Mouse (Mus musculus): Measurements from ENCODE around the gene Epb41l4b.

Gene Epb41l4b

GRCm38 (mm10) chr4:57113472-57114216 is 29.6 kb downstream of the Epb41l4b start:
- no peak for DNase-seq

DNA sequence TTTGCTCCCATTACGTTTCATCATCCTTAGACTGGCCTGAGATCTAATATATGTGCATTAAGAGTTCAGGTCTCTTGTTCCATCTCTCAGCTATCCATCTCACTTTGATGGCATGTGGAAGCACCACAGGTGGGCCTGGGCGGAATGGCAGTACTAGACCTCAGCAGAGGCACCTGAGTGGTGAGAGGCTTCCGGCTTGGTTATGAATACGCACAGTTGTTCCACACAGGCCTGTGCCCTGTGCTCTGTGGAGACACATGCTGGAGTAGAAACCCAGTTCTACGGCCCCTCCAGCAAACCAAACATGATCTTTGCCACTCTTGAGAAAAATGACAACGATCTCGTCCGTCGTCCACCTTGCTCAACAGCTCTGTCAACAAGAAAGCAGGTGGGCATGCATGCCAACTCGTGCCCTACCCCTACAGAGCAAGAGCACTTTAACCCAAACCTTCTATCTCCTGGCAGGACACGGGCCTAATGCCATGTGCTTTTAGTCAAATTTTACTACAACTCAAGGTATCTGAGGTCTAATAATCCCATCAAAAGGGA is 31.2 kb downstream of the Epb41l4b start:
- DNase-seq: no peak

GRCm38 (mm10) chr4:57111411-57111810 is 31.8 kb downstream of the Epb41l4b start:
- no peak for DNase-seq

GRCm38 (mm10) chr4:57109543-57109942 is 33.7 kb downstream of the Epb41l4b start:
- no peak for DNase-seq

DNA sequence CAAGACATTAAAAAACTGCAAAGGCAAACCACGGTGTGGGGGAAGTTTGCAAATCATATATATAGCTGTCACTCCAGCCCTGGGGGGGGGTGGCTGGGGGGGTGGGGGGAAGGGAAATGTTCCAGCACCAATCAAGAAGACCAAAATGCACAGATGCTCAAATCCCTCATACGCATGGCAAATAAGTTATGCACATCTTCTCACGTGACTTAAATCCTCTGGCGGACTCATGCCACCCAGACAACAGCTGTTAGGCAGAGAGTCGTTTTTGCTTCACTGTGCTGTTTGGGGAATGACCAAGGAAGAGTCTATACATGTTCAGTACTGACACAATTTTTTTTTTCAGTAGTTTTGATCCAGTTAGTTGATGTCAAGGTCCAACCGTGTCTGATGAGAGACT is 37.9 kb downstream of the Epb41l4b start:
- no peak for DNase-seq

DNA sequence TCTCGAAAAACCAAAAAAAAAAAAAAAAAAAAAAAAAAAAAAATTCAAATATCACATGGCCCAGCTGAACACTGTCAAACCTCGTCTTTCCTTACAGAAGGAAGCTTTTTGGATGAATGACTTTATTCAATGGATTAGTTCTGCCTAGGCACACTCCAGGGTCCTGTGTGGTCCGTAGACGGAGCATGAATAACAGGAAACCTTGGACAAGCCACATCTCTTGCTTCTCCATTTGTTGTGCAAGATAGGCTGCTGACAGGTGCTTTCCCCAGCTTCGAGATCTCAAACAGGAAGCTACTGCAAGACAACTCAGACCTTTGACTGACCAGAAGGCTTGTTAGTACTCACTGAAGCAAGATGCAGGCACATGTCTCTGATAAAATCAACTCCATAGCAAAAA is 39.4 kb downstream of the Epb41l4b start:
- DNase-seq: no peak

- no peak for DNase-seq
Measured at GRCm38 (mm10) chr4:57101095-57101494, 42.1 kb downstream of the Epb41l4b start.

DNA sequence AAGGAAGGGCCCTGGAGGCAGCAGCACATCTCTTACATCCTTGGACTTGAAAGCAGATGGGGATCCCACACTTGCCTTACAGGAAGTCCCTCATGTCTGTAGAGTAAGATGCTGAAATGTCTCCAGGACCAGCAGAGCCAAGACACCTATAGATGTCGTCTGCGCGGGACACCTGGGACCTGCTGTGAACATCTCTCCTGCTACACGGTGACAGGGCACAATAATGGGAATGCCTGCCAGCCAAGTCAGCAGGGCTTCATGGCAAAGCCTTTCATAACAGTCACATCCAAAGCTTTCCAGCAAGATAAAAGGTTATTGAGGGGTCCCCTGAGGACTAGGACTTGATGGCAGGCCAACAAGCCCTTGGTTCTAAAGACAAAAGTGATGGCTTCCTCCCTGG is 45.8 kb downstream of the Epb41l4b start:
- no peak for DNase-seq

DNA sequence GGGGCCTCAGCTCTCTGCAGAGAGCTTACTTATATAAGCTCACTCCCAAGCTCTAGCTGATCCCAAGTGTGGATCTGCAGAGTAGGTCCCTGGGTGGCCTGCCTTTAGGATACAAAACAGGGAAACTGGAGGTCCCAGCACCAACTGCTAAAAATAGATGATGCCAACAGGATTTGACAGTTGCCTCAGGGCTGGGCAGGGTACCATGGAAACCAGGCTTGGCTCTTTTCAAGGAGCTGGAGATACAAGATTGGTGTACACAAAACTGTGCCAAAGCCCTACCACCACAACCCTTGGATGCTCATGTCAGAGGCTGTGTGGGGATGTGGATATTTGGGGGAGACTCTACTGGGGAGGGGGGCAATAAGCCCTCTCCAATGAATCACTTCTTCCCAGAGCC is 47.7 kb downstream of the Epb41l4b start:
- no peak for DNase-seq

DNA sequence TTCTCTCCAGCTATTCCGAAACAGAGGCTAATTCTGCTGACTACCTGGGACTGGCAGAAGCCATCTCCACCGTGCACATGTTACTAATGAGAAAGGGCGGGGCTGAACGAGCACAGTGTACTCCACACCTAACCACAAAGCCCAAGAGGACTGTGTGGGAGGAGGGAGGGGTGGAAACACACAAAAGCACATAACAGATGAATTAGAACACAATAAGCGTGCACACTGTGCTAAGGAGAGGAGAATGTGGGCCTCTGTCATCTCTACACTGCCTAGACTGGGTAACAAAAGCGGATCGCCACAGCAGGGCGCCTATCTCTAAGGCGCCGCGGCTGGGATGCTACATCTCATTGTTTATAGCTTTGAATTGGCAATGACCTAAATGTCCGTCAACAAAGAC is 51.9 kb downstream of the Epb41l4b start:
- peak; percentile 61 for DNase-seq

GRCm38 (mm10) chr4:57088301-57088700 is 54.9 kb downstream of the Epb41l4b start:
- DNase-seq: no peak

DNA sequence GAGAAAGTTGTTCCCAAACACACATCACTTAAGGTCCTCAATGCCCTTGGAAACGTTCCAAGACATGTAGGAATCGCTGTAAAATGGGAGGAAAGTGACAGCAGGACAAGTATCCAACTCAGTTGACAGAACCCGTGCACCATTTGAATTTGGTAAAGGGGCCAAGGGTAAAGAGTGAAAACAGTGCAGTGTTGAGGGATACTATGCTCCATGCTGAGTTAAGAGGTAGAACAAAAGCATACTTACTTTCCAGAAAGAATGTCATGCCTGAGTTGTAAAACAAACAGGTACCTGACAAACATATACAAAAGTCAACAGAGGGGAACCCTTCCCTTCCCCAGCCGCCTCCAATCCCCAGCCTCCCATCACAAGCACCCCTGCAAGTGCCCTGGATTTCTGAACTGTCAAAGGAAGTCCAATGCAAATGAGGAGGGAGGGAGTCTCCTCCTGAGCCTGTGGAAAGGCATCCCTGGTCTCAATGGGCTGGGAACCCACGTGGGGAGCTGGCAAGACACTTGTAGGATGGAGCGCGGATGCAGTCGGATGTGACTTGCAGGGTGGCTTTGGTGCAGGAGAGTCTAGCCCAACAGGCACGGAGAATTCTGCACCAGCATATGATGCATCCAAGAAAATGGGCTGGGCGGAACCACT is 57.4 kb downstream of the Epb41l4b start:
- no peak for DNase-seq

DNA sequence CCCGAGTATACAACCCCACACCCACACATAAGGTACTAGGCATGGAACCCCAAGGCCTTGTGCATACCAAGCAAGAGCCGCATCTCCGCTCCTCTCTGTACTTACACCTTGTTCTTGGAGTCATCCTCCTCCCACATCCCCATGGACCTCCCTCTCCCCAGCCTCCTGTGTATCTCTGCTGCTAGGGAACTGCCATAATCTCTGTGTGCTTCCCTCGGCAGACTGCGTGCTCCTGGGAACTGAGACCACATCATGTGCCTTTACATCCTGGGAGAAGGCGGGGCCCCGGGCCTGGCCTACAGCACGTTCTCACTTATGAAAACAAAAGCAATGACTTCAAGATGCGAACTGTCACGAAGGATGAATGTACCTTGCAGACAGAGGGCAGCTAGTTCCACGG is 59.6 kb downstream of the Epb41l4b start:
- DNase-seq: peak; percentile 37

GRCm38 (mm10) chr4:57082775-57083428 is 60.3 kb downstream of the Epb41l4b start:
- no peak for DNase-seq

DNA sequence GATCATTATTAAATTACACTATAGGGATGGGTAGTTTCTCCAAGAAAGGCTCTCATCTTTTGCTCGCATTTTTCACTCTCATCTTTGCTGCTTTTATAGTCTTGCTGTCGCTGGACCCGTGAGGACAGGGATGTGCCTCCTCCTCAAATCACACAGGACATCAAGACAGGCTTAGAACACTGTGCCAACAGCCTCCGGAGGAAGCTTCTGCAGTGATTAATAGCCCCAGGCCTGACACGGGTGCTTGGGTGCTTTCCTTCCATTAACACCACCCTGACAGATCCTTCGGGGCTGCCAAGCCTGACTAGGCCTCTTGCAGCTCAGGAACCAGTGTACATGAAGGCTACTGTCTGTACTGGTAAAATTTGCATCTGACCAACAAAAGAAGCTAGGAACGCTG is 61.8 kb downstream of the Epb41l4b start:
- no peak for DNase-seq

DNA sequence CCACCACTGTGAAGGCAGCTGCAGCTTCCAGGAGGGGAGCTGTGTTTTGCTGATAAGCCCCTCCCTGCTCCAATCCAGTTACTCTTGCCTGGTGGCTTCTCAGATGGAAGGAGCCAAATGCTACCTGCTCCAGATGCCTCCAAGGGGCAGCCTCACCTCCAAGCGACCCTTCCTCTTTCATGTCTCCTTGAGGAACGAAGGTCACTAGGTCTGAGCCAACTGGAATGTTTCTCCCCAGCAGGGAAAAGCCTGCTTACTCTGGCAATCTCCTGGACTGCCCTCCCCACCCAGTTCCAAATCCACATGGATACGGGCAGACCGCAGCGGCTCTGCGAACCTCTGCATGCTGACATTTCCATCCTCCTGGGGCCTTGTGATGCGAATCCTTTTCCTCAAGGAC is 69.4 kb downstream of the Epb41l4b start:
- no peak for DNase-seq

DNA sequence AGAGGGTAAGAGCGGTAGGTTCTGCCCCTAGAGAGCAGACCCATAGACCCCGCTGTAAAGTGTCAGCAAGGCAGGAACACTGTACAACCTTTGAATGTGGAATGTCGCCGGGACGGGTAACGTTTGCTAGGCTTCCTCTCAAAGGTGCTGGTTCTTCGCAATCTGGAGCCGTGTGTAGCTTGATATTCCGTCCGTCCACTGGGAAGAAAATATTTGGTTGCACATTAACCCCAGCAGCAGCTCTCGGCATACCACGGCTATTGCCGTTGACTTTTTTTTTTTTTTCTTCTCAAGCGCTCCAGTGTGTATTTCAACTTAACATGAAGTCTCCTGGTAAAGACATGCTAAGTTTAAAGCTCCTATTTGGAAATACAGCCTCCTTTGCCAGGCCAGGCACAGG is 70.1 kb downstream of the Epb41l4b start:
- no peak for DNase-seq

GRCm38 (mm10) chr4:57070640-57071039 is 72.6 kb downstream of the Epb41l4b start:
- no peak for DNase-seq

- no peak for DNase-seq
Measured at GRCm38 (mm10) chr4:57068397-57068796, 74.8 kb downstream of the Epb41l4b start.

DNA sequence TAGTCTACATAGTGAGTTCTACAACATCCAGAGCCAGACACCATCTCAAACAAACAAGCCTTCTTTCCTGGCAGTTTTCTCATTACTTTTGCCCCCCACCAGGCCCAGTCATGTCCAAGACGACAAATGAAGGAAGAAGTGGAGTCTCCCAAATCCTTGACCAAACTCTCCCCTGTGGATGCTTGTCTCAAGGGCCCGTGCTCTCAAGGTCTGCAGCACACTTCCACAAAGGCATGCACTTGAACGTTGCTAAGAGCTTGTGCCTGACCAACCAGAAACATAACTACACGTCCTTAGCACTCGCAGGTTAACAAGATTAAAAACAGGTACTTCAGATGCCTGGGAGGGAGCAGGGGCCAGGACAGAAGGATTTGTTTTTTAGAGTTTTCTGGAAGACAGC is 75.4 kb downstream of the Epb41l4b start:
- DNase-seq: no peak

- DNase-seq: no peak
Measured at GRCm38 (mm10) chr4:57066936-57067335, 76.3 kb downstream of the Epb41l4b start.

DNA sequence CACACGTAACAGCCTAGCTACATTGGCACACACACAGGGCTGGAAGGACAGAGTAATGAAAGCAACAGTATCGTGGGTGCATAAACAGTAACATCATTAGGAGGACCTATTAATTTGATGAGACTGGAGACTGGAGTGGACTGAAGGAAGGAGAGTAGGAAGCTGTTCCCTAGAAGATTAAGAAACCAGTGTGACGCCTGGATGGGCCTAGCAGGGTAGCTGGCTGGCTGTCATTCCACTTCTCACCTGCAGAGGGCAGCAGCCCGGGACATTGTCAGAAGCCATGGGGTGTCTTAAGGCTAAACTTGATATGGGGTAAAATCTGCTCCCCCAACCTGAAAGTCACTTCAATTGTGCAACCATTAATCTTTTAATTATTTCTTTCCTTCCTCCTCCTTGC is 78.0 kb downstream of the Epb41l4b start:
- DNase-seq: peak; percentile 76

DNA sequence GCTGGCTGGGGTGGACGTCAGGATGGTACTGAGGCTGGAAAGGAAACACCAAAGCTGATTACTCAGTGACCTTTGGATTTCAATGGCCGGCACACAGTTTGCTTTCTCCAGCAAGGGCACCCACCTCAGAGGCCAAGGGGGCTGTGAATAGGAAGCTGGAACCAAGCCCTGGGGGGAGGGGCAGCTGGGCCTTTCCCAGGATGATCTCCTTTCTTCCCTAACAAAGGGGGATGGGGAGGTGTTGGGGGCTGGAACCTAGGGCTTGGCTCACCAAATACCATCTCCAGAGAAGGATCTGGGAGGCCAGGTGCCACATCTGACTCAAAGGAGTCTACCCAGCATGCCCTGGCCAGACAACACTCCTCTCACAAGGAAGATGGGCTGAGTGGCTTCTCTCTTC is 78.4 kb downstream of the Epb41l4b start:
- no peak for DNase-seq

DNA sequence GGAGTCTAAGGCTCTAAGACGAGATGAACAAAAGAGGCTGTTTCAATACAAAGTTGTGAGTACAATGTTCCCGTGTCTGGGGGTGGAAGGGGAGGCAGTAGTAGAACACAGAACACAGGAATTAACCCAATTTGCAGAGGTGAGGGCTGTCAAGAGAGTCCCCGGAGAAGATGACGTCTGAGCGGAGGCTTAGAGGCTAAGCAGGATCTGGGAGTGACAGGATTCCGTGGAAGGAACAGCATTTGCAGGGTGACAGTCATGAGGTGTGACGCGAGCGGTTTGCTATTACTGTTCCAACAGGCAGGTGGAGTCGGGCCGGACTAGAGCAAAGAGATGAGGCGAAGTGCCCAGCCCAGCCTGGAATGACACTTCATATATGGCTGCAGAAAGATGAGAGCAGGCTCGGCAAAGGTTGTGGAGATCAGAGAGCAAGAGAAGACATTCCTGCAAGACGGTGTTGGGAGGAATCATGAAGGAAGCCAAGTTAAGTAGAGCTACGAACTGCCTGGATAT is 82.9 kb downstream of the Epb41l4b start:
- no peak for DNase-seq

Measured in embryo, embryonic 11 days (tissue).